Mouse (Mus musculus) adrenal gland, postnatal 36 days (tissue): ENCODE measurements around the gene Kcnq4. TPM values are rescaled to one million over a fixed set of nuclear protein-coding genes. Genes with fewer than 3 reads are reported as not detected.
A peak's percentile ranks its signal among the peaks of the same experiment; 100 is the strongest.

Source experiments
- DNase-seq, 2 experiments: peaks; one replicate each; pipeline ENCODE4 v3.0.0; 2021; ENCODE audit warnings: mixed read lengths in 1 of 2
- total RNA-seq, 2 experiments: library from RNA; stranded (reverse); gene quantifications; 2 replicates each; pipeline ENCODE4 v1.2.3; 2021

Kcnq4 gene
- total RNA-seq, 2 experiments from 2014 or later, result 2.3 TPM

DNA sequence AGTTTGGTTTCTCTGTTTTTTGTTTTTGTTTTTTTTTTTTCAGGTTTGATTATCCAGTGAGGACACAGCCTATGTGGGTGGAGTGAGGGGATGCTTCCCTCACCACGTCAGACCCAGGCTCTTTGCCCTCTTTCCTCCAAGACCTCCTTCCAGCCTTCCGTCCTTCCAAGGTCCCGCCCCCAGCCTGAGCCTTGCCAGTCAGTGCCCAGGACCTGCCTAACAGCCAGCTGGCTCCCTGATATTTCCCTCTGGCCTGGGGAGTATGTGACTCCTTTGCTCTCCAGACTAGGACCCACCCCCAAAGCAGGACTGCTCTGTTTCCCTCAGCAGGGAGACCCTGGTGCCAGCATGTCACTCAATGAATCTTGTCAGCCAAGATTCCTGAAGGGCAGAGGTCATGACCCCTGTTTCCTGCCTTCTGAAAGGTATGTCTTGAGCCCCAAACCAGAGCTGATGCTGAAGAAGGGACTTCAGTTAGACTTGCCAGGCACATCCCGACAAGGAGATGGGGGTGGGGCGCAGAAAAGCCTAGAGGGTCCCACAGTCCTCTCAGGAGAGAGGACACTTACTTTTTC, 22.8 kb downstream of the Kcnq4 start:
- no peak for DNase-seq

DNA sequence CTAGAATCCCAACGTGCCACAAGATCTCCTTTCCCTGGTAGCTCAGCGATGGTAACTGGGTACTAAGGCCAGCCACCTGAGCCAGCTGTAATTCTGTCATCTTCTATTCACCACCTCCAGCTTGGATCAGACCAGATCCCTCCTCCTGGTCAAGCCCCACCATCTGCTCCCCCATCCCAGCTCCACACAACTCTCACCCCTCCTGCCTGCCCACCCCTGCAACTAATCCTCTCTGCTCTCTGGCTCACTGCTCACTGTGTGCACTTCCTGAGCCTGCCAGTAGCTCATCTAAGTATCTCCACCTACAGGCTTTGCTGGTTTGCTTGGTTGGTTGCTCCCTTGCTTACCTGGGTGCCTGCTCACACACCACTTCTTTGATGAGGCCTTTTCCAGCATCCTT, 26.8 kb downstream of the Kcnq4 start:
- DNase-seq, result no peak

DNA sequence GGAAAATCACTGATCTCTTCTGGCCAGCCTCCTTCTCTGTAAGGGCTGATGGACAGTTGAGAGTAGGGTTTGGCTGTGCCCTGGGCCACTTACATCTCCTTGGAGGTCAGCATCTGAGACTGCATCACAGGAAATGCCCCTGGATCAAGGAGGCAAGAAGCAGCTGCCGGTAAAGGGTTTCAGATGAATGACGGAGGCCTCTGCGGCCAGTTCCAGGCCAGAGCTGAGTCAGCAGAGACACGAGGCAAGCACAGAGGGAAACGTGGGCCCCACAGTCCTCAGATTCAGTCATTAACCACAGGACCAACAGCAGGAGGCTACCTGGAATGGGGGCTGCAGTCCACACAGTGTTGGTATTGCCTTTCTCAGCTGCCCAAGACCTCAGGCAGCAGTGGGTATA, 29.3 kb downstream of the Kcnq4 start:
- DNase-seq, result no peak

DNA sequence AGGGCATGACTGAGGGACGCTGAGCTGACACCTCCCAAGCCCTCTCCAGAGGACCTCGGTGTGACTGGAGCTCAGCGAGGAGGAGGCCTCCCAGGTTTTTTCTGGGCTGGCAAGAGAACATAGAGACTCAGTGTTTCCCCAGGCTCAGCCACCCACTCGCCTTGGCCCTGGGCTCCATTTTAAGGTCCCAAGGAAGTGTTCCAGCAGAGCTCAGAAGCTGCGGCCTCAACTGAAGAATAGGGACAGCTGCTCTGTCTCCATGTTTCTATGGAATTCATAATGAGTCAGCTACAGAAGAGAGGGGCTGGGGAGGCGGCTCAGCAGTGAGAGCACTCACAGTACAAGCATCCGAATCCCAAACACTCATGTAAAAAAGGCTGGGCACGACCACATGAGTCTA, 30.8 kb downstream of the Kcnq4 start:
- DNase-seq, result no peak

DNA sequence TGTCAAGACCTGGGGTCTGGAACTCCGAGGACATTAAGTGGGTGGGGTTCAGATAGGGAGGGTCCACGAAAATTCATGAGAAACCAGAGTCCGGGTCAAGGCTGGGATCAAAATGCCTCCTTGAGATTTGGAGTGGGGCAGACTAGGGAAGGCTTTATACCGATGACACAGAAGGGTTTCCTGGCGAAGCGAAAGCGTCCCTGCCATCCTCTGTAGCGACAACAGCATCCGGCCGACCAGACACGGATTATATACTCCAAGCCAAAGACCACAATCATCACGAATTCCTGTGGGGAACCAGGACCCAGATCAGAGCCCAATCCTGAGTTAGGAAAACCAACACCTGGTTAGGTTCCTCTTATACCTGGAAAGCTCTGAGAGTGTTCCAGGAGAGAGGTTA, 31.6 kb downstream of the Kcnq4 start:
- no peak for DNase-seq

DNA sequence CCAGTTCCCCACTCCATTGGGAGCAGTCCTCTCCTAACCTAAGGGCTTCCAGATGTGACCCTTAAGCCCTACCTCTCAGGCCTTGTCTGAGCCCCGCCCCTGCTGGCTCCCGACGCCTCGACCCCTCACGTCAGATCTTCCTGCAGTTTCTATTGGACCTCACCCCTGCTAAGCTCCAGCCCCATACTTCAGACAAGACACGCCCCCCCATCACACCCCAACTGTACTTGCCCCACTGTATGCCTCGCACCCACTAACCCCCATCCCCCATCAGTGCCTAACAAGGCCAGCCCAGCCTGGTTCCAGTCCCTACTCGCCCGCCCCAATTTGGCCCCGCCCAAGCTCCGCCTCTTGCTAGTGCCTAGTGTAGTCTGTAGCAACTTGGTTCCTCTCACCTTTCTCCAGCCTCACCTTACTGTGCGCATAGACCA, 32.3 kb downstream of the Kcnq4 start:
- DNase-seq, result peak; percentile 88

DNA sequence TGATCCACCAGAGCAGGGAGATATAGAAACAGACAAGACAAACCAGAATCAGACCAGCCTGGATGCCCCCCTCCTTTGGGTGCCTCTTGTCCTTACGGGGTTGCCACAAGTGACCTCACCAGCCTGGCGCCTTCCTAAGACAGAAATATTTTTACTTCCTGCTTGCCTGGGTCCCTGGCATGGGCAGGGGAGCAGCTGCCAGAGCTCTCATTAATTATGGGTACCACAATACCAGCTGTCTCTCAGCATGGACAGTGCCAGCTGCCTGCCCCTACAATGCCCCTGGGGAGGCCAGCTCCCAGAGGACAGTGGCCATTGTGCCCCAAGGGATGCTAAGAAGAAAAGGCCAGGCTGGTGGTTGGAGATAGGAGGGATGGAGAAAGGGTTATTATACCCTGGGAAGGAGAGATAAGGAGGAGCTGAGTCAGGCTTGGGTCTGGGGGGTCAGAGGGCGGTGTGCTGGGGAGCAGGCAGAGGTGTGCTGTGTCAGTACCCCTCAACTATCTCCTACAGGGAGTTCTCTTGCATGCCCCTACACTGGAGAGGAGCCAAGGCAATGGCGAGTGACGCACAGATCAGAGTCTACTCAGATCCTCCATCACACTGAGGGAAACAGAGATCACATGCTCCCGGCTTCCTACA, 34.4 kb downstream of the Kcnq4 start:
- DNase-seq, result no peak

DNA sequence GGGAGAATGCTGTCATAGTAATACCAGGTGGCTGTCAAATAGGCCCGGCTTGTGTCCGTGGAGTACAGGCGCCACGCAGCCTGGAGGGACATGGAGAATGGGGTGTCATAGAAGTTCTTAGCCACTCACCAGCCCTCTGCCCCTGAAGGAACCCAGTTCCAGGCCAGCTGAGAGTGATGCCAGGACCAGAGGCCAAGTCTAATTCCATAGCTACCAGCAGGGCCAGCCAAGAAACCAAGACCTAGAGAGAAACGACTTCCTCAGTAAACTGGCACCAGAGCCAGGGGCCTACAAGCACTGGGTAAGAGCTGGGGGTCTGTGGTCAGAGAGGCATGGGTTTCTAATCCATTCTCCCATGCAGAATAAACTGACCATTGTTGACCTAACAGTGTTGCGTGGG, 35.4 kb downstream of the Kcnq4 start:
- no peak for DNase-seq

DNA sequence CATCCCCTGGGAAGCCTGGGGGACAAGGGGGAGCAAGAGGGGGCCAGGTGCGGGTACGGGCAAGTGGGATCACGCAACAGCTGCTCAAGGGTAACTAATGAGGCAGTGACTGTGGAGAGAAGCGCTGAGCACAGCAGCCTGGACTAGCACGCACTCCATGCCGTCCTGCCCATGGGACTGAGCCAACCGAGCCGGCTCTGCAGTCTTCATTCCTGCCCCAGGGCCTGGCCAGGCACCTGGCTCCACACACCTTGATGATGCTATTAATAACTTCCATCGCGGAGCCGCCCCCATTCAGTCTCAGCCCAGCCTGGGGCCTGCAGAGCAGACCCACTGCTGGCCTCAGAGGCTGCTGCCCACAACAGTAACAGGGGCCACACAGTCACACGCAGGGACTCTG, 36.2 kb downstream of the Kcnq4 start:
- no peak for DNase-seq

DNA sequence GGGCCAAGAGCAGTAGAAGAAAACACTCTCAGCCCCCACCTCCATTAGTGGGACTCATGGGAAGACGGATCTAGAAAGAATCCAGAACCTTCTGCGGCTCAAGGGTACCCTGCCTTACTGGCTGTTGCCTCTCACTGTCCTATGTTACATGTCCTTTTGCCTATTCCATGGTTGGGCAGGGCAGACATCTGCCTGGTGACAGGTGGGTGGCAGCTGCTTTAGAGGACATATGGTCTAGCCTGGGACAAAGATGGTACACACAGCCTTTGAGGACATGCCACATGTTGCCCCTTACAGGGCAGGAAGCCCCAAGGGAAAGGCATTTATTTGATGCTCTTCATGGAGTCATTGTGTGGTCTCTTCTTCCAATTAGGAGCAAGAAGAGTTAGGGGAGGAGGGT, 45.9 kb downstream of the Kcnq4 start:
- DNase-seq, result no peak

DNA sequence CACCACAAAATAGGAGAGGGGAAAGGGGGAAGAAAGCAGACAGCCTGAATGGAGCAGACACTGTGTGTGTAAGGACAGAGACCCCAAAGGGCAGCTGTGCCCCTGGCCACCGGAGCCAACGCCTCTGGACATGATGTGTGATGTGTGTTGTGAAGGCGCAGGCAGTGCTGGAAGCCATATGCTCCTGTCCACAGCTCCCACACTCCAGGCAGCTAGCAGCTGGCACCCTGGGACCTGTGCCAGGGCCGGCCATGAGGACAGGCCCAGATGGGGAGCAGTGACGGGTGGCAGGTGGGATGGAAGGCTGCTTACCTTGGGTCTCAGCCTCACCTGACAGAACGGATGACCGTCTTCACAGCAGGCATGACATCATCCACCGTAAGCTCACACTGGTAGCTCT, 46.4 kb downstream of the Kcnq4 start:
- DNase-seq, result no peak

DNA sequence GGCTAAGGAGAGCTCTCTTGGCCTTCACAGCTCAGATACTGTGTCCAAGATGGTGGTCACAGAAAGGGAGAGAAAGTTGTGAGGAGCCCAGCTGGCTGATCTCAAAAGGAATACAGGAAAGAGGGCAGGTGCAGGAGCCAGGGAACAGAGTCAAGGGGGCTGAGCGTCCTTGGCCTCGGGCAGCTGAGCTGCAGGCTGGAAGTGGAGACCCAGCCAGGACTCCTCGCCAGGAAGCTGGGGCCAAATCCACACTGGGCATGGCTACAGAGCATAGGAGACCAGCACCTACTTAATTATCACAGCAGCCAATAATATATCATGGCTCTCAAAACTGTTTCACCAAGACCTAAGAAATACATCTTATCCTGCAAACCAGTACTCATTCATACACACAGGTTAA, 47.2 kb downstream of the Kcnq4 start:
- DNase-seq, result no peak

DNA sequence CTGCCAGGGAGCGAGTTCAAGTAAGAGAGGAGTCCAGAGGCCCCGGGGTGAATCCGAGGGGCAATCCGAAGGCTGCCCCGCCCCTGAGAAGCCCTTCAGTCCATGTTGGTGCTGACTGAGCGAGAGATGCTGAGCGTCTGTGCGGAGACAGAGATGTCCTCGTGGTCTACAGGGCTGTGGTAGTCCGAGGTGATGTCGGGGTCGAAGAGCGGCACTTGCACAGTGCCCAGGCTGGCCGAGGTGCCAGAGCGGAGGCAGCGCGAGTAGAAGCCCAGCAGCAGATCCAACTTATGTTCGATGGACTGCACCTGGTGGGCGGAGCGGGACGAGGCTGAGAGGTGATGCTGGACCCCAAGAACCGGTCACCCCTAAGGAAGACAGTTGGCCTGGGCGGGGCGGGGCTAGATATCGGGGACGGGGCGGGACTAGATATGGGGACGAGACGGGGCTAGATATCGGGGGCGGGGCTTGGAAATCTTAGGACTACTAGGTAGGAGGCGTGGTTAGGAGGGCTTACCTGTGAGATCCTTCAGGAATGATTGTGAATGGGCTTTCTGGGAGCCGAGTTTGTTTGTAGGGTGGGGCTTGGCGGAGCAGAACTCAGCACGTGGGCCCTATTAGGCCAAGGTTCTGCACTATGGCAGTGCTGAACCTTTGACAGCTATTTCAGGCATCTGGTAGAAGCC, 50.5 kb downstream of the Kcnq4 start:
- no peak for DNase-seq

DNA sequence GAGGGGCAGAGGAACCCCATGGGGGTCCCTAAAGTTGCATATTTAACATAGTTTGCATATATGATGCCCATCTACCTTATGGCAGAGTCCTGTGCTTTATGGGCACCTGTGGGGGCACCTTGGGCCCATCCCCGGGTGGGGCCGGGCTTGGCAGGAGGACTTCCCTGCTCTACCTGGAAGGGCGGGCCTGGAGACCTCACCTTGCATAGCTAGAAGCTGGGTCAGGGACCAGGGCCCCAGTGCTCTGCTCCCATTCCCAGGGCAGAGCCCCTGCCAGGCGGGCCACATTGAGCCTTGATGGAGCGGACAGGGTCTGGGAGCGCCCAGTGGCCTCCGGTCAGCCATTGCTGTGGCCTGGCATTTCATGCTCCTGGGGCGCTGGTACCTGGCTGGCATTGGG, 51.1 kb downstream of the Kcnq4 start:
- DNase-seq, result no peak

DNA sequence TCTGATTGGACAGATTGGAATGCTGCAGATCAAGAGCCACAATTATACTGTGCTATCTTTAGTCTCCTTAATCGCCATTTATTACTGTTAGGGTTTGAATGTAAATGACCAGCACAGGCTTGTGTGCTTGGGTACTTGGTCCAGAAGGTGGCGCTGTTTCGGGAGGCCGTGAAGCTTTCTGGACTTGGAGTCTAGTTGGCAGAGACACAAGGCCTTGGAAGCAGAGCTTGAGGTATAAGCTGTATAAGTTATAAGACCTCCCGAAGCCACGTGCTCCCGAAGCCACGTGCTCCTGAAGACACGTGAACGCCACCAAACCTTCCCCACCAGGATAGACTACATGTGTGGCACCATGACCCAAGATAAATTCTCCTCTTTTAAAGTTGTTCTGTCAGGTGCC, 55.7 kb downstream of the Kcnq4 start:
- peak; percentile 78 for DNase-seq

DNA sequence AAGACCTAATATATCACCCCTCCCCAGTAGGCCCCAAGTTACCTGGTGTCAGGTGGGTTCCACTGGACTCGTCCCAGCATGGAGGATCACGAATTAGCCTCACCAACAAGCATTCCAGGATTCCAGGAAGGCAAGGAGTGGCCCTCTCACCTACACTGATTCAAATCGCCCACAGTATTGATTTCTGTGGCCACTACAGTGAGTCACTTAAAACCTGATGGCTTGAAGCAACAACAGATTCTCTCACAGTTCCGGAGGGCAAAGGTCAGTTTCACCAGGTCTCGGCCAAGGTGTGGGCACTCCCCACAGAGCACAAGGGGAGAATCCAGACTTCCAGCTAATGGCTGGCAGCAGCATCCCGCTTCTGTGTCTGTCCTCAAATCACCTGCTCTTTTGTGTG, 59.1 kb downstream of the Kcnq4 start:
- no peak for DNase-seq

DNA sequence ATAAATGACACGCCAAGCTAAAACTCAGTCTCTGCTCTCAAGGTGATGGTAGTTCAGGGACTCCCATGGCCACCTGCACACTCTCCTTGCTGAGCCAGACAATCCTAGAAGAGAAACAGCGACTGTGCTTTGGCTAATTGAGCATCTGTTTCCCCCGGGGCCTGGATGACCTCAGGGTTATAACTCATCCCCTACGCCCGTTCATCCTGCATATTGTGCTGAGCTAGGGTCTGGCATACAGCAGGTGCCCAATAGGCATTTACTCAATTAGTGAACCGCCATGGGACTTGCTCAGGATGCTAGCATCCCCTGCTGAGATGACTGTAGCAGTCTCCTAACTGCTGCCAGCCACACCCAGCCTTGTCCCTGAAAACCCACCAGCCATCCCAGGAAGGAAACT, 61.1 kb downstream of the Kcnq4 start:
- no peak for DNase-seq

DNA sequence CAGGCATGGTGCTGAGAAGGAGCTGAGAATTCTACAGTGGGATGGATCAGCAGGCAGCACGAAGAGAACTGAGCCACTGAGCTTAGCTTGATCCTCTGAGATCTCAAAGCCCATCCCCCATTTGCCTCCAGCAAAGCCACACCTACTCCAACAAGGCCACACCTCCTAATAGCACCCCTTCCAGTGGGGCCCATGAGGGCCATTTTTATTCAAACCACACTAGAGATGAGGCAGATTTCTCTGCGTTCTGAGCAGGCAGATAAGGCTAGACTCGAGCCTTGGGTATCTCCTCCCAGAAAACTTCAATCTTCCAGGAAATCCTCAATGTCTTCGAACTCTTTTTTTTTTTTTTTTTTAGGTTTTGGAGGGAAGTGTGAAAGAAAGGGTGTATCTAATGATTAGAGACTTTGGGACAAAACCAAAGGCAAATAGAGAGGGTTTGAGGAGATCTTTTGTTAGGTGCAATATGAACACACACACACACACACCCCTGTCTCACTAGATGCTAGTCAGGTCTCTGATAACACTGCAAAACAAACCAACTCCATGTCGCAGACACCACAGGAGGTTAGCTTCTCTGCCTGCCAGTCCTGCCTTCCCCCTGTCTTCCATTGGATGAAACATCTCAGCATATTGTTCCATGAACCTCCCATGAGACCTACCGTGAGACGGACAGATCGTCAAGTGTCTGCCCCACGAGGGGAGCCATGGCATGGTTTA, 65.0 kb downstream of the Kcnq4 start:
- no peak for DNase-seq

DNA sequence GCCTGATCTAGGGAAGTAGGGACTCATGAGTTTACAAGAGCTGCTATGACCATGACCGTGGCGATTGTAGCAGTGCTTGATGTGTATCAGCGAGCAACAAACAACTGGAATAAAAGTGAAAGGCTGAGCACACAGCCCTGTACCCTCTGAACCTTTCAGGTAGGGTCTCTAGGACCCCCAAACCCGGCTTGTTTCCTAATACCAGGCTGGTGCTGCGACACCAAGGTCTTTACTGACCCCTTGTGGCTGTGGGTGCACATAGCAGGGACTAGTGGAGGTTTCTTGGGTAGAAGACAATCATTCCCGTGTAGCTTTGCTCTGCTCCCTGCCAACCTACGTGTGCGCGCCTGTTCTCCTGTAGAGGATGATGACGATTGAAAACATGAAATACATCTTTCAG, 66.2 kb downstream of the Kcnq4 start:
- peak; percentile 66 to 68 for DNase-seq

DNA sequence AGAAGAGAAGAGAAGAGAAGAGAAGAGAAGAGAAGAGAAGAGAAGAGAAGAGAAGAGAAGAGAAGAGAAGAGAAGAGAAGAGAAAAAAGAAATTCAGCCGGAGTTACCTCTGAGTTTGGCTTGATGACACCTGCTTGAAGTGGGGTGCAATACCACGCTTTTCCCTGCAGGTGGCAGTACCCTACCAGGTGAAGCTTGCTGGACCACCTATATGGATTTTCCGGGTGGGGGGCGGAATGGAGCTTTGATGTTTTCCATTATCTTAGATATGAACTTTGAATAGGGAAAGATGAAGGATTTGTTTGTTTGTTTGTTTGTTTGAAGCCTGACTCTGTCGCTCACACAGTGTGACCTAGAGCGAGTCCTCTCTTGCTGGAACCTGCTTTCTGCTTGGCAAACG, 67.5 kb downstream of the Kcnq4 start:
- peak; percentile 22 to 29 for DNase-seq

DNA sequence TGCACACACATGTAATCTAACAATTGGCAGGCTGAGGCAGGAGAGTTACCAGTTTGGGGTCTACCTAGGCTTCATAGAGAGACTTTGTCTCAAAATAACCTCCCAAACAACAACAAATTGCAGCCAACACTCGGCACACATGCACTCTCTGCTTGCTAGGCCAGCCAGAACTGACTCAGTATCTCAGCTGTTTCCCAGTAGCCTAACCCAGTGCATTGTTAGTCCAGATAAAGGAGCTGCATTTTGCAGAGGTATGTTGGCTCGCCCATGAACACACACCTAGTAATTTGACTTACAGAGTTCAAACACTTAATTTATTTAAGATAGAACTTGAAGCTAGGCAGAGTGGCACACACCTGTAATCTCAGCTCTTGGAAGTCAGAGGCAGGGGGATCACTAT, 72.8 kb downstream of the Kcnq4 start:
- no peak for DNase-seq

DNA sequence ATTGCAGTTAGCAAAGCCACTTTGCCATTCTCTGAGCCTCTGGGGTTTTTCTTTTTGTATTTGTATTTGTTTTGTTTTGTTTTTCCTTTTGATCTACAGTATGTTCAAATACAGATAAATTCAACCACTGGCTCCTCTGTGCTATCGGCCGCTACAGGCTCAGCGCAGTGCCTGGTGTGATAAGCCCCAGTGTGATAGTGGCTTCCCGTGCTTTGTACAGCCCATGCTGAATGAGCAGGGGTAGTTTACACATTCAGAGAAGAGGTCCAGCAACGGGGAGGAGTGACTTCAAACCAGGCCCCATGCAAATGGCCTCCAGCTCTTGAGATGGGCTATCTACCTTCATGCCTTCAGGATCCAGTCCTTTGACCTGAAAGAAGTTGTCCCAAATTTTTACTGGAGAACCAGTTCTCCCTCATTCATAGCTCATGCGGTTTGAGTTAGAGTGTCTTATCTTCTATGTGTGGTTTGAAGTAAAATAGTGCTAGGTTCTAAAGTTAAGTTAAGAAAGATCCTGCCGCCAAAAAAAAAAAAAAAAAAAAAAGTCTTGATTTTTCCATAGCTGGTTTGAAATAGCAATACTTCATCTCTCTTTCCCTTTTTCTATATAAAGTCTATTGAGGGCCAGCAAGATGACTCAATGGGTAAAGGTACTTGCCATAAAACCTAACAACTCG, 73.5 kb downstream of the Kcnq4 start:
- no peak for DNase-seq

DNA sequence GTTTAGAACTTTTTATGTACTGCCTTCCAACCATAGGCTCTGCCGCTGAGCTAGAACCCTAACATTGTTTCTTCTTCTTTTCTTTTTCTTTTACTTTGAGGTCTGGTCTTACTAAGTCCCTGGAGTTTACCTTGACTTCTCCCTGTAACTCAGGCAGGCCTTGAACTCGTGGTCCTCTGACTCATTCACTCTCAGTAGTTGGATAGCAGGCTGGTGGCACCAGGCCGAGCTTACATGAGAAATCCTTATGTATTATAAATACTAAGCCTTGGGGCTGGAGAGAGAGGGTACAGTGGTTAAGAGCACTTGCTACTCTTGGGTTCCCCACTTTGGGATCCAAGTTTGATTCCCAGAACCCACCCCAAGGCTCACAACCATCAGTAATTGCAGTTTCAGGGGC, 74.8 kb downstream of the Kcnq4 start:
- peak; percentile 81 to 85 for DNase-seq
